Mouse (Mus musculus): ENCODE results near the gene Bola1. TPM values are rescaled to one million over a fixed set of nuclear protein-coding genes. Genes with fewer than 3 reads are reported as not detected.
"Not testable (repeated sequence)": the region's sequence is repeated elsewhere in the genome, so short reads cannot be mapped to it uniquely, and the experiment has no call there.

Bola1 gene
- total RNA-seq, 2 experiments from 2014 or later, result 3.2 TPM; not detected in 1

DNA sequence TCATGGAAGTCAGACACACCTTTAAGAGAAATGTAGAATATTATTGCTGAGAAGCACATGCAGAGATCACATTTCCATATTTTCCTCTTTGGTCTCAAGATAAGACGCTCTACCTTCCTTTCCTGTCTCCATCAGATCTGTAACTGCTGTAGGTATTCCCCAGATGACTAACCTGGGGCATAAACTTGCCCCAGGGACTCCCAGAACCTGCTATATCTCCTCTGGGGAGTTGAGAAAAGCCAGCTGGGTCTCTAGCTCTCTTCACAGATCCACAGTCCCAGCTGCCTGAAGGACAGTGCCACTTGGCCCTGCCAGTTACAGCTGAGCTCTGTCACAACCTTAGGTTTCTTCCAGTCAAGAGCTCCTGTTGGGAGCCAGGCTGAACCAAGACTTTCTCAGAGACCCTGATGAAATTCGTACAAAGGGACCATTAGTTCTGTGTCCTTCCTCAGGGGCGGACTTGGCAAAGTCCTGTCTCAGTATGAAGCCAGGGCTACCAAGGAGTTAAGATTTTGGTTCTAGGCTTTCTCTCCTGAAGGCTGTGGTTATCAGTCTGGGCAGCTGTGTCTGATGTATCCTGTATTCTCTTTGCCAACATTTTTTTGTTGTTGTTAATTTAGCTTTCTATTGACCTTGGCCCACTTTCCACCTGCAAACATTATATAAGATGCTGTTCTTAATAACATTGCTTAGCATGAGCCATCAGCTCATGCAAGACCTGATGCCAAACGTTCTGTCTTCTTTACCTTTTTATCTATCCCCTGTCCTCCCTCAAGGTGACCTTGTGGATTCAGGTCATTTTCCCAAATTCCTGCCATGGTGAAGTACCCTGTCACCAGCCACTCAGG, 11.6 kb upstream of the Bola1 start:
- no peak for ATAC-seq (replicated peaks; ENCODE audit: low FRiP score, poor library complexity, severe bottlenecking)

DNA sequence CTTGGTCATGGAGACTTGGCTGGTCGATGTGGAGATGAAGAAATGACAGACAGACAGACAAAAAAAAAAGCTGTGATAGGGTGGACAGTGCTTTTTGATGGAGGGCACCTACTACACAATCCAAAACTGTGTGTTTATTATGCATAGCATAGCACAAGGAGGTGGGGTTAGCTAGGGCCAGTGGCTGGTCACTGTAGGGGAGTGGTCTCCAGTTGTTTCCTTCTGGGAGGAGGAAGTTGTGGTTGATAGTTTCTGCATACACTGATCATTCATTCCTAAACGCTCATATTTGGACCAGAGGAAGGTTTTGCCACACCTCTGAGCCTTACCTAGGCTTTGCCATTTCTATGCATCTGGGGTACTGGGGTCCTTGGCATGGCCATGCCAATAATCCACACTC, 10.9 kb upstream of the Bola1 start:
- no peak for ATAC-seq (replicated peaks; ENCODE audit: low FRiP score, poor library complexity, severe bottlenecking)

DNA sequence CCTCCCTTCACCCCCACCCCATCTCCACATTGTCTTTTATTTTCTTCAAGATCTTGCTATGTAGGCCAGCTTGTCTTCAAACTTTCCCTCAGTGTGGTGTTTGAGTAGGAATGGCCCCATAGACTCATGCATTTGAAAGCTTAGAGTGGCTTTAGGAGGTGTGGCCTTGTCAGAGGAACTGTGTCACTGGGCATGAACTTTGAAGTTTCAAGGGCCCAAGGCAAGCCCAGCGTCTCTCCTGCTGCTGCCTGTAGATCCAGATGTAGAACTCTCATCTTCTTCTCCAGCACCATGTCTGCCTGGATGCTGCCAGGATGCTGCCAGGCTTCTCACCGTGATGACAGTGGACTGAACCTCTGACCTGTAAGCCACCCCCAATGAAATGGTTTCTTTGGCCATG, 9.3 kb upstream of the Bola1 start:
- no peak for ATAC-seq (replicated peaks; ENCODE audit: low FRiP score, poor library complexity, severe bottlenecking)

DNA sequence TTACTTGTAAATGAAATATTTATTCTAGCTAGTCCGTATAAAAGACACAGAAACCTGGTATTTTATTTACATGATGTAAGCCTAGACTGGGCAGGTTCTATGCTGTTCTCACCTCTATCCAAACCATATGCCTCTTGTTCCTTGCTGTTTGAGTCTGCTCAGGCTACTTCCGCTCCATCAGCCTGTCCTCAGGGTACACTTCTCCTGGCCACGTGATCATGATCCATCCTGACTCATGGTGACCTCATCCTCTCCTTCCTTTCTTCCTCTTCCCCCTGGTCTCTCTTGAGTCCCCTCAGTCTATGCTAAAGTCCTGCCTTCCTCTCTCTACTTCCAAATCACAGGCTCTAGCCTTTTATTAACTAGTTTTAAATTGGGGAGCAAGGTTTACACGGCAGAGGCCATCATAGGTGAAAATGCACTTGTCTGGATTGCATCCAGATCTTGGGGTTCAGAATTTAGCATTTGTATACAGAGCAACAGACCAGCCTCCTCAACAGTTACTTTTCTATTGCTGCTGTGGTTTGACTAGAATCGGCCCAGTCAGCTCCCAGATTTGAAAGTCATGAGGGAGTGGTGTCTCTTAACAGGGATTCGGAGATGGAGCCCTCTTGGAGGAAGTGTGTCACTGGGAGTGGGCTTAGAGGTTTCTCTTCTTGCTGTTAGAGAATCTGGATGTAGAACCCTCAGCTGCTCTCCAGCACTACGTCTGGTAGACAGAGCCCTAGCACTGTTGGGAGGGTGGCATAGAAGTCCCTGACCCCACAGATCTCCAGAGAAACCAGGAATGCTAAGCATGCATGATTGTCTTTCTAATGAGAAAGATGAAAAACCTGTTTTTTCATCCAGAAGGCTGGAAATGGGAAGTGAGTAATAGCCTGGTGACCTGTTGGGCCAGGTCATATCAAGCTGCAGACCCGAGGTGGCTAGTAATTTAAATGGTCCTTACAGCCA, 7.5 kb upstream of the Bola1 start:
- no peak for ATAC-seq (replicated peaks; ENCODE audit: low FRiP score, poor library complexity, severe bottlenecking)

DNA sequence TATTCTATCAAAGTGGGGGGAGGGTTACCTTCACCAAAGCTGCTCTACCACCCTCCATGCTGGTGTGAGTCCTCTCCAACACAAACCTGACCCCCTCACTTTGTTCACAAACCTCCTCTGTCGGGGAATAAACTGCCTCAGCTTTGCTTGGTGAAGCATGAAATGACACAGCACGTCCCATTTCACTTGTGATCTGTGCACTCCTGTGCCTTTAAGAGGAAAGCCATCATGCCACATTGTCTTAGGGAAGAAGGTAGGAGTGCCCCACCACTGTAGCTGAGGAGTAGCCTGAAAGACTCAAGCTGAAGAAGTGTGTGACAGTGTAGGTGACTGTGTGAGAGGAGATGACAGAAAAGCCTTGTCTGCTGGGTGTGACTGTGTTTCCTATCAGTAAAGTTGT, 5.9 kb upstream of the Bola1 start:
- ATAC-seq (replicated peaks; ENCODE audit: low FRiP score, poor library complexity, severe bottlenecking), result no peak

DNA sequence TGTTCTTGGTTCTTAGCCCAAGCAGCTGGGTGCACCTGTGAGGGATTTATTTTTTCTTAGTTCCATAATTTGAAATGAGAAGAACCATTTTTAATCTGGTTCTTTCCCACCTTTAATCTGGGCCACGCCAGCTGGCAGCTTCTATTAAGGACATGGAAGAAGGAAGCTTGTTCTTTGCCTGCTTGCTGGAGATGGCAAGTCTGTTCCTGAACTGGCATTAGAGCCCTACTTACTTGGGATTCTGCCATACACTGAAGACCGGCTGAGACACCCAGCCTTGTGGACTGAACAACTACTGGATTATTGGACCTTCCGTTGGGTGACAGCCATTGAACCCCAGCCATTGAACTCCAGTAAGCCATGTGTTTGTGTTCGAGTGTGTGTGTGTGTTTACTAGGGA, 3.3 kb upstream of the Bola1 start:
- ATAC-seq (replicated peaks; ENCODE audit: low FRiP score, poor library complexity, severe bottlenecking), result no peak

DNA sequence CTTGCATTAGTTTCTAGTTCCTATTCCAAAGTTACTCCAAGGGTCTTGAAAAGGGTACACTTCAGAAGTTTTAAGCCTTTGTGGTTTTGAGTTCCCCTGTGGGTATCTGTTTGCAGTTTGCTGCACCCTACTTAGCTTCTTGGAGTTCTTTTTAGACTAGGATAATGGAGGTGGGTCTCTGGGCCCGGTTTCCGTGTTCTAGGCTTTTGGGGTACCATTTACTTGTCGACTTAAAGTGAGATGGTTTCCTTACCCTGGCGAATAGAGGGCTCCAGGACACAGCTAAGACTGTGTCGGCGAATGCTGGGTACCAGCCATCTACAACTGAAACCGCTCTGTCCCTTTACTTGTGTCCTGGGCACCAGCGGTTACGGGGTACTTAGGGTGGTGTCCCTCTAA, 2.1 kb upstream of the Bola1 start:
- ATAC-seq (replicated peaks; ENCODE audit: low FRiP score, poor library complexity, severe bottlenecking), result no peak

DNA sequence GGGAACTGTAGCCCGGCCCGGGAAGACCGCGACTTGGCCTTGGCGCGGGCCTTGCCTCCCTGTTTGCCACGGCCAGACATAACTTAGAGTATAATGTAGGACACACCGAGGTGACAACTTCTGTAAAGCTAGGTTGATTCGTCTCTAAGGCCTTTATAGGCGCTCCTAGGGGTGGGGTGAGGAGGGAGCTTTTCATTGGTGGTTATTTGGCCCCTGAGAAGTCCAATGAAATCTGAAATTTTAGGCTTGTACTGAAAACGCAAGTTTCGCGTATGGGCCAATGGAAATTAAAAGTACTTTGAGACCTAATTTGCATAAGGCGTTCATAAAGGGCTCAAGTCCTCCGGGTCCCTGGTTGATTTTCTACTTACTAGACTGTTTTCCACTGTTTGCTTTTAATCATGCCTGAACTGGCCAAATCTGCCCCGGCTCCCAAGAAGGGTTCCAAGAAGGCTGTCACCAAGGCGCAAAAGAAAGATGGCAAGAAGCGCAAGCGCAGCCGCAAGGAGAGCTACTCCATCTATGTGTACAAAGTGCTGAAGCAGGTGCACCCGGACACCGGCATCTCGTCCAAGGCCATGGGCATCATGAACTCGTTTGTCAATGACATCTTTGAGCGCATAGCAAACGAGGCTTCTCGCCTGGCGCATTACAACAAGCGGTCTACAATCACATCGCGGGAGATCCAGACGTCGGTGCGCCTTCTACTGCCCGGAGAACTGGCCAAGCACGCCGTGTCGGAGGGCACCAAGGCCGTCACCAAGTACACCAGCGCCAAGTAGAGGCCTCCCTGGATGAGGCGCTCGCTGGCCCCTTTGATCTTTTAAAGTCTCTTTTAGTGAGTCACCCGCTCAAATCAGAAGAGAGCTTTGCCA, 1.5 kb upstream of the Bola1 start, which contains the start of the genes Hist2h2ac and Hist2h2be:
TSS of gene Hist2h2ac (minus strand) at position 116 of the 875 bp plus-strand sequence.
TSS of gene Hist2h2be (plus strand) at position 355 of the 875 bp plus-strand sequence.
- ATAC-seq (replicated peaks; ENCODE audit: low FRiP score, poor library complexity, severe bottlenecking), result peak; percentile 80

DNA sequence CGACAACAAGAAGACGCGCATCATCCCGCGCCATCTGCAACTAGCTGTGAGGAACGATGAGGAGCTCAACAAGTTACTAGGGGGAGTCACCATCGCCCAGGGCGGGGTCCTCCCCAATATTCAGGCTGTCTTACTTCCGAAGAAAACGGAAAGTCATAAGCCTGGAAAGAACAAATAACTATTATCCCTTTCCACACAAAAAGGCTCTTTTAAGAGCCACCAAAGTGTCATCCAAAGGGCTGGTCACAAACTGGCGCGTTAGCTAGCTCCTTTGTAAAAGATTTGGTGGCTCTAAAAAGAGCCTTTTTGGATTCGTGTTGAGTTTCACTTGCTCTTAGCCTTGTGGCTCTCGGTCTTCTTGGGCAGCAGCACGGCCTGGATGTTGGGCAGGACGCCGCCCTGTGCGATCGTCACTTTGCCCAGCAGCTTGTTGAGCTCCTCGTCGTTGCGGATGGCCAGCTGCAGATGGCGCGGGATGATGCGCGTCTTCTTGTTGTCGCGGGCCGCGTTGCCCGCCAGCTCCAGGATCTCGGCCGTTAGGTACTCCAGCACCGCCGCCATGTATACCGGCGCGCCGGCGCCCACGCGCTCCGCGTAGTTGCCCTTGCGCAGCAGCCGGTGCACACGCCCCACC, 739 bp upstream of the Bola1 start:
- ATAC-seq (replicated peaks; ENCODE audit: low FRiP score, poor library complexity, severe bottlenecking), result not testable (repeated sequence)

DNA sequence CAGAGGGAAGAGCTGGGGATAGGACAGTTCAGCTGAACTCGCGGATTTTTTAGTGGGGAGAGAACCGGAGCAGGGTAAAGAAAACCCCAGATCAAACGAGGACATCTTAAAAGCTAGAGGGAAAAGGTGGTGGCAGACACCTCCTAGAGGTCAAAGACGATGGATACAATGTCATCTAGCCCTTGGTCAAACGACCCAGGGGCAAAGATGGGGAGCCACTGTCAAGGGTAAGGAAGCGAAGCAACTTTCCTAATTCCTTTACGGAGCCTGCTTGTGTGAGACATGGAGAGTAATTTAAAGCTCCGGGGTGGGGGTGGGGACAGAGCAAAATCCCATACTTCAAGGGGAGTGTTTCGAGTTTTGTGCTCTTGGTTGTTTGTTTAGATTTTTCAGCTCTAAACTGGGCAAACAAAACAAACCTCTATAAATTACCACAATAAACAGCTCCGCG, 293 bp downstream of the Bola1 start:
- ATAC-seq (replicated peaks; ENCODE audit: low FRiP score, poor library complexity, severe bottlenecking), result peak; percentile 40

DNA sequence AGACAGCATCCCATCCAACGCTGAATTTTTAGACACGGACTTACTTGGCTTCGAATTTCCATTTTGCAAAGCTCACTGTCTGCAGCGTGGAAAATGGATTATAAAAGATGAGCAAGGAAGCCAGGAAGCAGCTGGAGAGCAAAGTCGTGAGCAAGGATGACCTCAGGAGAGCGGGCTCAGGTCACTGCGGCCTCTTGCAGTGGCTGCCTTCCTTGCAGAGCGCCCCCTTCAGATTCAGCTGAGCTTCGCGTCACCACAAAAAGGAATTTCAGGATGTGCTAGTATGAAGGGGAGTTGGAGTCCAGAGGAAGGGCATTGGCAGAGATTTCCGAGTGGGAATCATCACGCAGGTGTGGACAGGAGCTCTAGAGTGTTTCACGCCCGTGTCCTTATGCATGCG, 10.3 kb downstream of the Bola1 start:
- ATAC-seq (replicated peaks; ENCODE audit: low FRiP score, poor library complexity, severe bottlenecking), result no peak

DNA sequence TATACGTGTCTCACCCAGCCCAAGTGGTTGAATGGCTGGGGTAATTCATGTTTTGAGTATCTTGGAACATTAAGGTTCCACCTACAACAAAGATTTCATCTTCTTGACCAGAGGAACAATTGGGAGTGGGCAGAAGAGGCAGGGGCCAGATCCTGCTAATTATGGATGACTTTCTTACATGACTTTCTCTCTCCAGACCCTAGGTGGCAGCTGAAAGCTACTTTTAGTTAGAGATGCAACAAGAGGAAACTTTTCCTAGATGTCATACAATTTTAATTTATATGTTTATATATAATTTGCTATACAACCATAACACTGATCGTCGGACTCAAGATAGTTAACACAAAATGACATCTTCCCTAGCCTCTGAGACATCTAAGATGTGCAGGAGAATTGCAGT, 11.7 kb downstream of the Bola1 start:
- ATAC-seq (replicated peaks; ENCODE audit: low FRiP score, poor library complexity, severe bottlenecking), result no peak

DNA sequence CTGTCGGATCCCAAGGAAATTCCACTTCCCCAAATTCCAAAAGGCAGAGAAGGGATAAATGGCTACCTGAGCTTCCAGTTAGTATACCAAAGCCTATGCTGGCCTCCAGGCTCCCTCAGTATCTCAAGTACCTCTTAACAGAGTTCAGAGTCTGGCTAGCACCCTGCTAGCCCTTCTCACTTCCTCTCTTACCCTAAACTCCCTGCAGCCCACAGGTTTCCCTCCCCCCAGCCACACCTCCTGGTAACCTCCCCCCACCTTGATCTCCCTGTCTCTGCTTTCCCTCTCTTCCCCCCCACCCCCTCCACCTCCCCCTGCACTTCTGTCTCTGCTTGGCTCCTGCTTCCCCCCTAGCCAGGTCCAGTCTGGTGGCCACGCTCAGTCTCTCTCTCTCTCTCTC, 19.8 kb downstream of the Bola1 start:
- ATAC-seq (replicated peaks; ENCODE audit: low FRiP score, poor library complexity, severe bottlenecking), result no peak

DNA sequence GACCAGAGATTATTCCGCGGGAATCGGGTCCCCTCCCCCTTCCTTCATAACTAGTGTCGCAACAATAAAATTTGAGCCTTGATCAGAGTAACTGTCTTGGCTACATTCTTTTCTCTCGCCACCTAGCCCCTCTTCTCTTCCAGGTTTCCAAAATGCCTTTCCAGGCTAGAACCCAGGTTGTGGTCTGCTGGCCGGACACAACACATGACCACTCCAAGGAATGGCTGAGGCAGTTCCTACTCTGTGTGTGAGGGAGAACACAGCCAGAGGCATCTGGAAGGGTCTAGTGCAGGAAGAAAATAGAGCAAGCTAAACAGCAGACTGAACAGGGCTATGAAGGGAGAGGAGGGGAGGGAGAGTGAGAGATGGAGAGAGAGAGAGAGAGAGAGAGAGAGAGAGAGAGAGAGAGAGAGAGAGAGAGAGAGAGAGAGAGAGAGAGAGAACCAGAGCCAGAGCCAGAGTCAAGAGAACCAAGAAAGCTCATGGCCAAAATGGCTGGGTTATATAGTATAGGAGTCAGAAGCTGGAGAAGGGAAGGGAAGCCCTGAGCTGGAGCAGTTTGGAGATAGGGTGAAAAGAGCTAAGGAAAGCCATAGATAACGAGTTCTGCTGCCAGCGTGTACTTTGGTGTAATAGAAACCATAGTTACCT, 20.8 kb downstream of the Bola1 start:
- ATAC-seq (replicated peaks; ENCODE audit: low FRiP score, poor library complexity, severe bottlenecking), result not testable (repeated sequence)

DNA sequence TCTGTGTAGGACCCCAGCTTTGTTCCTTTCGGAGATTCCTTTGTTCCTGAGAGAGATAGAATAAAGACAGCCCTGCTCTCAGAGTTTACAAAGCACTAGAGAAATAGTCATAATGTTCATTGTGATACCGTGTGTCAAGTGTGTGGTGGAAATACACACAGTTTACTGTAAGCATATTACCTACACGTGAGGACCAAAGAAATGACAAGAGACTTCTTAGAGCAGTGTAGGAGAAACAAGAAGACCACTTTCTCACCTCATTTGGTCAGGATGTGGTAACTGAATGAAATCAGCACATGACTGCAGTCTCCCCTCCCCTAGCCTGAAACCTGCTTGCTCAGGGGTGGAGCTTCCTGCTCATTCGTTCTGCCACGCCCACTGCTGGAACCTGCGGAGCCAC, 21.3 kb downstream of the Bola1 start:
- ATAC-seq (replicated peaks; ENCODE audit: low FRiP score, poor library complexity, severe bottlenecking), result 0 out of 2 replicates have a peak, but pooled peaks have one; percentile 10

DNA sequence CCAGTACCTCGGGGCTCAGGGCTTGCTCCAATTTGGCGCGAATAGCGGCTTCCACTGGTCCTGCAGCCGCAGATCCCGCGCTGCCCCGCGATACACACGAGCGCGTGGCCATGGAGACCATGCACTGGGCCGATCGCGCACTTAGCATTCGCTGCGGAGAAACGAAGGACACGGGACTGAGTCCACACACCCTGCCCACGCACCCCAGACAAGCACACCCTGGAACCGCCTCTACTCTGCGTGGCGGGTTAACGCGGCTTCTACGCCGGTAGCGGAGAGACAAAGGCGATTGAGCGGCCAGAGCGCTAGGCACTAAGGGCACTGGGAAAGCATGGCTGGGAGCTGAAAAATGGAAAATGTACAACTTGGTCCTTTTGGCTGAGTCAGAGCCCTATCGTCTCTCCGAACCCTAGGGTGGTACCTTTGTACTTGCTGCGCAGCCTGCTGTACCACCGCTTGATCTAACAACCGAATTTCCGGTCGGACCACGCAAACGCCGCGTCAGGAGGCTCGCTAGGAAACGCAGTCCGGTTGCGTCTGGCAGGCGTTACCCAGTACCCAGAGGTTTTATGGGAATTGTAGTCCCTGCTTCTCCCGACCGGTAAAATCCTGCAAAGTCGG, 22.3 kb downstream of the Bola1 start:
- peak; percentile 88 for ATAC-seq (replicated peaks; ENCODE audit: low FRiP score, poor library complexity, severe bottlenecking)

DNA sequence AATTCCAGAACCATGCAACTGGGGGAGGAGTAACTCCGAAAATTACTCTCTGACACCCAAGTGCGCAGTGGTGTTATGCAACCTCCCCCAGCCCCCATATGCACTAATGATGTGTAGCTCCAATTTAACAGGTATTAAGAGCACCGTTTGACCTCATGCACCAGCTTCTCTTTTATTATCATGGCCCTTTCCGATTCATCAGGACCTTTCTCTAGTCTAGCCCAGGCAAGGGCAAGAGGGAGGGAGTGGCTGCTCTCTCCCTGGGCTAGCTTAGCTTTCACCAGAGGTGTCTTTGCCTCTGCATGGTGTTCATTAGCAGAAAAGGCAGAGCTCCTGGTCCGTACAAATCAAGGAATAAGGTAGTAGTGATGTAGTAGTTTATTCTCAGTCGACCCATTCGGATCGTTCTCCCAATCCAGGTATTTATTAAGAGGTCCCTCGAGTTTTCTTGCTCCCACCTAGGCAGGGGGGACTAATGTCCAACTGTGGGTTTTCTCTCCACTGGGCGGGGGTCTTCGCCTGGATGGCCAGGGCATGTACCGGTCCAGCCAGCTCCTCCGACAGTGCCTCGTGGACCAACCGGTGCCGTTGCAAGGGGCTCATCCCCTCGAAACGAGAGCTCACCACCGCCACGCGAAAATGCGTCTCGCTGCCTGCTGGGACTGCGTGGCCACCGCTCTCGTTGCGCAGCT, 22.9 kb downstream of the Bola1 start:
- no peak for ATAC-seq (replicated peaks; ENCODE audit: low FRiP score, poor library complexity, severe bottlenecking)
